Mouse (Mus musculus) cerebellum, adult 11-12 months (tissue): ENCODE data around the gene Kdm5b.

ENCODE experiments used
- DNase-seq: peaks from one replicate; pipeline ENCODE4 v3.0.0; 2022

Kdm5b gene

DNA sequence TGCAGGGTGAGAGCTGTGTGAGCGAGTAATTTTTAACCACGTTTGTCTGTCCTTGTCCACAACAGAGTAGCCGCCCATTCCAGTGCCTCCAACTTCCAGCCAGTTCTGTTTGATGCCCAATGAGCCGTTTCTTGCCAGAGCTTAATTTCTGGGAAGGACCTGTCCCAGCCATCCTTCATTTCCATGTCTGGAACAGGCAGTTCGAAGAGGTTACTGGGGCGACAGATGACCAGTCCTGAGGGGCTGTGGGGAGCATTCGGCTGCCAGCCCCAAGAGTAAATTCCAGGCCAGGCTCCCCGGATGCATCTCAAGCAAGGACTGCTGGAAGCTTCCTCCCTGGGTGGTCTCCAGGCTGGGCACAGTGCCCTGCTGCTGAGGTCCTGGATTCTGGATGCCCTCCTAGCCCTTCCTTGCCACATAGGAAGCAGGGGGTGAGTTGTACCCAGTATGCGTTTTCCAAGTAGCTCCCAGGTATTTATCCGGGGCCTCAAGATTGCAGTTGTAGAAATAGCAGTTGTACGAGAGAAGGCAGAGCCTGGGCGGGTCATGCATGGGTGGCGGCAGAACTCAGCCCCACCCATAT lies 91.4 kb downstream of the Kdm5b start:
- DNase-seq = peak; percentile 74

GRCm38 (mm10) chr1:134651851-134652398 lies 92.0 kb downstream of the Kdm5b start:
- DNase-seq = peak; percentile 70

- DNase-seq = no peak
These were observed 93.8 kb downstream of the Kdm5b start for GRCm38 (mm10) chr1:134653603-134654257.

DNA sequence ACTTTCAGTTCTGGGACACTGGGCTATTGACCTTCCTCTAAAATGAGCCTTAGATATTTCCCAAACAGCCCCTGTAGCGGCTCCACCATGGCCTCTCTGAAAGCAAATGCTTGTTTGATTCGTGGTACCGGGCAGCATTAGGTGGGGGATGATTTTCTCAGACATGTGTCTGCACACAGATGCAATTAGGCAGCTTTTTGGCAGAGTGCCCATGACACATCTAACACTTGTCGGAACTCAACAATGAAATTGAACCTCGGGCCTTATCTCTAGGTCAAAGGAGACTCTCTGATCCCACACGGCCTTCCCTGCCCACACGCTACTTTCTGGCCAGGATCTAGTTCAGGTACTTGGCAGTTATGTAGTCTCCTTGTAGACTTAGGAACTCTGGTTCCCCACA lies 98.9 kb downstream of the Kdm5b start:
- no peak for DNase-seq

GRCm38 (mm10) chr1:134660163-134660562 lies 100.2 kb downstream of the Kdm5b start:
- no peak for DNase-seq

- DNase-seq = no peak
These were observed 111.5 kb downstream of the Kdm5b start for GRCm38 (mm10) chr1:134671234-134672070.

GRCm38 (mm10) chr1:134674312-134674711 lies 114.3 kb downstream of the Kdm5b start:
- DNase-seq = peak; percentile 62

- no peak for DNase-seq
These were observed 119.5 kb downstream of the Kdm5b start for GRCm38 (mm10) chr1:134679445-134679844.

GRCm38 (mm10) chr1:134680617-134681016 lies 120.6 kb downstream of the Kdm5b start:
- no peak for DNase-seq

- no peak for DNase-seq
These were observed 122.5 kb downstream of the Kdm5b start for GRCm38 (mm10) chr1:134682460-134682859.
